ENCODE assay signal across 12 mouse cellular contexts in the genomic region with DNA sequence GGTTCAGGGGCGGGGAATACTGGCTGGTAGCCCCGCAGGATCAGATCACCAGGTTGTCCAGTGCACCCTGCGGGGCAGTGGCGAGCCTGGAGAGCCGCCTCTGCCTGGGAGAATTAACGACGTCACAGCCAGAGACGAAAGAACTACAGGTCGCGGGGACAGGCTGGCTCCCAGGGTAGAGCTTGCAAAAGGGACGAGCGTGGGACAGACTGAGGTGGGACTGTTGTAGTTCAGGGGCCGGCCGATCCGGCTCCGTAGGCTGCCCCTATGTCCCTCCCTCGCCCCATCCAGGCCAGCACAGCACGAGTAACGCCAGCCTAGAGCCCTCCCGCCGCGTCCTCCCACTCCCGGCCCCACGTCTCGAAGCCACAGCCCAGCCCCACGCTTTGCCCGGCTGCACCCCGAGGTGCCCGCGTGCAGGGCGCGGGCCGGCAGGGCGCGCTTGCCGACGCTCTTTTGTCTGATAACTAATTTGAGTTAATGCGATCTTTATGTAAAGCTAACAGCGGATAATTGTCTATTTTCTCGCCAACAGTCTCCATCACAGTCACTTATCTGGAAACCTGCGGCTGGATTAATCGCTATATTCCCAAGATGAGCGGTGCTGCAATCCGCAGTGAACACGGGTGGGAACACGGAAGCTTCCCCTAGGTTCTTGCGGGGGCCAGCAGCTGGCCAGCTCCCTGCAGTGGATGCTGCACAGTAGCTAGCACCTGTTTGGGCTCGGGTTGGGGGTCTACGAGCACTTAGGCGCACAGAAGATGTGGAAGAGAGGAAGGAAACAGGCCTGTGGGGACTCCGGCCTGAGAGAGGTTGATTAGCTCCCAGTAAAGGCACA. TPM values are rescaled to one million over a fixed set of nuclear protein-coding genes. Genes with fewer than 3 reads are reported as not detected.
DNase-seq lines count a peak whose midpoint lies in the region; ATAC-seq lines count a peak whose summit lies in the region.
"Had no signal": no experiment of that assay in that cellular context is flagged by ENCODE, and none has a peak within 500 bp of the region (broad histone marks: within the 10 kb centered on the region; RNA-seq: fewer than 3 reads in every experiment).

No protein-coding gene starts in this region.

- H3K9me3 ChIP-seq in heart, embryonic 14.5 days (ENCODE audit: control insufficient read depth, low read length): no peaks in the 10 kb centered on the region
- H3K9me3 ChIP-seq in embryonic facial prominence, embryonic 10.5 days: no peaks in the 10 kb centered on the region
- H3K9me3 ChIP-seq in hindbrain, embryonic 14.5 days (ENCODE audit: control insufficient read depth, low read length): no peaks in the 10 kb centered on the region
- H3K9me3 ChIP-seq: G1E had no signal

- no peak overlapping the region for H3K9ac ChIP-seq in heart, embryonic 14.5 days (ENCODE audit: low read length)
- H3K9ac ChIP-seq in hindbrain, embryonic 14.5 days: peak overlapping the region; percentile 52; the same call in 1 of the 2 replicates
- H3K9ac ChIP-seq: liver, embryonic 14.5 days had no signal

- peak overlapping the region in 1 of 2 experiments; percentile 13; a peak in 3 of 4 replicates for H3K4me3 ChIP-seq in heart, embryonic 14.5 days (ENCODE audit: control insufficient read depth in 1 of 2, insufficient read depth in 1 of 2, low read depth in 1 of 2, low read length in 2 of 2)
- peak overlapping the region; percentile 51 for H3K4me3 ChIP-seq in embryonic facial prominence, embryonic 10.5 days
- H3K4me3 ChIP-seq in hindbrain, embryonic 14.5 days (replicated peaks; ENCODE audit: low read length): peak overlapping the region; percentile 23

- no peak overlapping the region for H3K27ac ChIP-seq in heart, embryonic 14.5 days (replicated peaks in 1 of 2; ENCODE audit: control insufficient read depth in 1 of 2, insufficient read depth in 1 of 2, low read depth in 2 of 2, low read length in 2 of 2)
- H3K27ac ChIP-seq in embryonic facial prominence, embryonic 10.5 days (replicated peaks): peak overlapping the region; percentile 77
- peak overlapping the region; percentile 75 for H3K27ac ChIP-seq in hindbrain, embryonic 14.5 days
- H3K27ac ChIP-seq: liver, embryonic 14.5 days had no signal

- ATAC-seq in heart, embryonic 14.5 days (ENCODE audit: insufficient number of reproducible peaks, insufficient read depth, low FRiP score, low read depth): no peak
- ATAC-seq in hindbrain, embryonic 14.5 days (ENCODE audit: low FRiP score): peak; percentile 31; the same call in 1 of the 2 replicates

- H3K36me3 ChIP-seq in heart, embryonic 14.5 days (ENCODE audit: control insufficient read depth, insufficient read depth, low read length): no peaks in the 10 kb centered on the region
- H3K36me3 ChIP-seq in embryonic facial prominence, embryonic 10.5 days (replicated peaks): no peaks in the 10 kb centered on the region
- no peaks in the 10 kb centered on the region for H3K36me3 ChIP-seq in hindbrain, embryonic 14.5 days (replicated peaks; ENCODE audit: control insufficient read depth, insufficient read depth)
- H3K36me3 ChIP-seq: G1E had no signal

- WGBS in heart, embryonic 14.5 days: 3% methylated on average over 51 of the region's 51 CpGs
- WGBS in embryonic facial prominence, embryonic 10.5 days: 1% methylated on average over 51 of the region's 51 CpGs
- 2% methylated on average over 50 of the region's 51 CpGs for WGBS in hindbrain, embryonic 14.5 days

- peaks cover 0 to 12% of the 10 kb centered on the region in 2 experiments; a peak in 2 of 4 replicates for H3K4me1 ChIP-seq in heart, embryonic 14.5 days (ENCODE audit: control insufficient read depth in 2 of 2, insufficient read depth in 2 of 2, low read length in 2 of 2)
- peaks cover 48% of the 10 kb centered on the region for H3K4me1 ChIP-seq in embryonic facial prominence, embryonic 10.5 days
- peaks cover 26% of the 10 kb centered on the region for H3K4me1 ChIP-seq in hindbrain, embryonic 14.5 days (replicated peaks; ENCODE audit: control insufficient read depth, insufficient read depth, low read length)

- DNase-seq in heart, adult 18-20 months: no peak
- DNase-seq in embryonic facial prominence, embryonic 10.5 days (ENCODE audit: low spot score): peak; percentile 49
- DNase-seq in hindbrain, embryonic 14.5 days (ENCODE audit: low spot score): peak; percentile 40
- DNase-seq in neural tube, embryonic 10.5 days (ENCODE audit: extremely low spot score, low spot score): peak; percentile 54
- DNase-seq in cerebellum, adult 11-12 months: no peak
- DNase-seq in layer of hippocampus, adult 9-10 months (ENCODE audit: low spot score): no peak
- DNase-seq in thymus, adult 18-20 months: no peak
- DNase-seq: spleen, adult 18-20 months had no signal

- peaks cover 87% of the 10 kb centered on the region for H3K27me3 ChIP-seq in heart, embryonic 14.5 days (ENCODE audit: control insufficient read depth, insufficient read depth, low read length)
- peaks cover 97% of the 10 kb centered on the region for H3K27me3 ChIP-seq in embryonic facial prominence, embryonic 10.5 days (replicated peaks; ENCODE audit: low read depth, poor library complexity, severe bottlenecking)
- H3K27me3 ChIP-seq in hindbrain, embryonic 14.5 days (ENCODE audit: control insufficient read depth, insufficient read depth, low read length): peaks cover 85% of the 10 kb centered on the region

- peak overlapping the region; percentile 39 for H3K4me2 ChIP-seq in heart, embryonic 14.5 days (ENCODE audit: low read length)
- peak overlapping the region; percentile 56 for H3K4me2 ChIP-seq in hindbrain, embryonic 14.5 days (replicated peaks)

RNA-seq across cellular contexts. Expression of a gene that starts 36.0 kb away (rescaled TPM):
- not detected in 2 replicates for polyA plus RNA-seq in heart, embryonic 14.5 days (2014; fragmentation: Nextera tagmentation; extraction: Ambion mirVana)
- not detected for total RNA-seq in heart, adult 18-20 months (2021)
- polyA plus RNA-seq in embryonic facial prominence, embryonic 10.5 days (2016; fragmentation: Nextera tagmentation; extraction: Ambion mirVana): 1.0 and 1.1 TPM in 2 replicates
- 1.9 and 2.5 TPM in 2 replicates for polyA plus RNA-seq in hindbrain, embryonic 14.5 days (2014; fragmentation: Nextera tagmentation; extraction: Ambion mirVana)
- polyA plus RNA-seq: G1E; gonadal fat pad, adult 2 months; liver, embryonic 14.5 days had no signal

Comparison
In these comparisons a context has a peak if more than half of its experiments do, and no peak if none do; other contexts are left out.
1. H3K27ac ChIP-seq: peak in embryonic facial prominence, embryonic 10.5 days (single experiment) and hindbrain, embryonic 14.5 days (single experiment); none in heart, embryonic 14.5 days (0 of 2).
2. DNase-seq: peak in embryonic facial prominence, embryonic 10.5 days (single experiment), hindbrain, embryonic 14.5 days (single experiment) and neural tube, embryonic 10.5 days (single experiment); none in heart, adult 18-20 months (0 of 2), cerebellum, adult 11-12 months (single experiment), layer of hippocampus, adult 9-10 months (single experiment) and thymus, adult 18-20 months (0 of 2).